Mouse (Mus musculus) bone marrow, adult 2 months (tissue): ENCODE measurements around the gene B3galnt1.

Experiments used
- CTCF ChIP-seq: fragments of 200-500 bp; IDR thresholded peaks from 2 replicates; pipeline ENCODE4 v1.5.1; 2011; ENCODE audit warnings: low read length, control low read depth; ENCODE audit not compliant: control insufficient read depth, insufficient read depth
- POLR2A ChIP-seq: fragments of 200-500 bp; IDR thresholded peaks from 2 replicates; pipeline ENCODE4 v1.6.1; 2011; ENCODE audit warnings: low read depth, mild to moderate bottlenecking, control low read depth, low read length, borderline replicate concordance; ENCODE audit not compliant: control insufficient read depth

GRCm38 (mm10) chr3:69542962-69543361, 55.8 kb downstream of the B3galnt1 start:
- TF ChIP-seq CTCF = no peak
- no peak for TF ChIP-seq POLR2A
